Mouse (Mus musculus): ENCODE measurements at regions not wholly inside any gene's neighbourhood (a gene's known extent, or its start where the extent isn't known, plus 50 kb on each side); places are given as distances from the start of the nearest gene placed in this dataset.

- H3K27me3 ChIP-seq (replicated peaks; ENCODE audit: control insufficient read depth, insufficient read depth, low read length), result no peaks in the 10 kb centered on the region
- no peak overlapping the region for H3K4me3 ChIP-seq (ENCODE audit: insufficient read depth, low read depth, low read length)
- 32% methylated on average over 6 of the region's 6 CpGs for WGBS
- H3K4me1 ChIP-seq (ENCODE audit: control insufficient read depth, insufficient read depth, low read length), result no peaks in the 10 kb centered on the region
- H3K36me3 ChIP-seq (ENCODE audit: control insufficient read depth, insufficient read depth, low read length), result no peaks in the 10 kb centered on the region
- TF ChIP-seq POLR2A (IDR thresholded peaks at IDR 0.05; ENCODE audit: low read depth, low read length) (no peak), CTCF (conservative IDR thresholded peaks at IDR 0.05; ENCODE audit: insufficient read depth, insufficient read length, low read depth, low read length) (no peak)
- no peak overlapping the region for H3K27ac ChIP-seq (ENCODE audit: insufficient read depth, low read depth, low read length)
- DNase-seq, result no peak
These were observed 106.2 kb downstream of the Atp6ap1l start for GRCm38 (mm10) chr13:90798791-90799542.

DNA sequence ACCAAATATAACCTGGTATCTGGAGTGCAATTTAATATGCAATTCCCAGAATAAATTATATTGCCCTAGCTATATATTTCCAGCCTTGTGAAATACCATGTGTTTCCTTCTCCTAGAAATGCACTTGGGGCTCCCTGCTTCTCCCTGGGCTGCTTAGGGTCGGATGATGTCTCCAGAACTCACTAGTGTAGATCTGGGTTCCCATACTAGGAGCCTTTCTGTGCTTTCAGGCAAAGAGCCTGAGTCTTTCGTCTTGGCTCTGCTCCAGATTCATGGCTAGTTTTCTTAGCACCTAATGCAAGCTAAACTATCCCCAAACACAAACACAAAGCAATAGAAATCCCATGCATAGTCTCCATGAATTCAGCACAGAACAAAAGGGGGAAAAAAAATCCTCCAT lies 106.8 kb downstream of the Atp6ap1l start:
- Histone ChIP-seq H3K27me3 (replicated peaks; ENCODE audit: control insufficient read depth, insufficient read depth, low read length) (no peaks in the 10 kb centered on the region), H3K36me3 (ENCODE audit: control insufficient read depth, insufficient read depth, low read length) (no peaks in the 10 kb centered on the region), H3K27ac (ENCODE audit: insufficient read depth, low read depth, low read length) (no peak overlapping the region), H3K4me3 (ENCODE audit: insufficient read depth, low read depth, low read length) (no peak overlapping the region), H3K4me1 (ENCODE audit: control insufficient read depth, insufficient read depth, low read length) (no peaks in the 10 kb centered on the region)
- no peak for TF ChIP-seq CTCF (conservative IDR thresholded peaks at IDR 0.05; ENCODE audit: insufficient read depth, insufficient read length, low read depth, low read length)
- no peak for TF ChIP-seq POLR2A (IDR thresholded peaks at IDR 0.05; ENCODE audit: low read depth, low read length)
- DNase-seq, result no peak
- 66% methylated on average over 2 of the region's 2 CpGs for WGBS

- DNase-seq, result no peak
- Histone ChIP-seq H3K27ac (ENCODE audit: insufficient read depth, low read depth, low read length) (no peak overlapping the region), H3K4me3 (ENCODE audit: insufficient read depth, low read depth, low read length) (no peak overlapping the region), H3K36me3 (ENCODE audit: control insufficient read depth, insufficient read depth, low read length) (no peaks in the 10 kb centered on the region), H3K27me3 (replicated peaks; ENCODE audit: control insufficient read depth, insufficient read depth, low read length) (no peaks in the 10 kb centered on the region), H3K4me1 (ENCODE audit: control insufficient read depth, insufficient read depth, low read length) (no peaks in the 10 kb centered on the region)
- WGBS, result 75% methylated on average over 3 of the region's 3 CpGs
- TF ChIP-seq POLR2A (IDR thresholded peaks at IDR 0.05; ENCODE audit: low read depth, low read length), result no peak
- no peak for TF ChIP-seq CTCF (conservative IDR thresholded peaks at IDR 0.05; ENCODE audit: insufficient read depth, insufficient read length, low read depth, low read length)
These were observed 107.9 kb downstream of the Atp6ap1l start for GRCm38 (mm10) chr13:90797209-90797608.

GRCm38 (mm10) chr13:90796809-90797208 lies 108.3 kb downstream of the Atp6ap1l start:
- H3K36me3 ChIP-seq (ENCODE audit: control insufficient read depth, insufficient read depth, low read length), result no peaks in the 10 kb centered on the region
- DNase-seq, result no peak
- no peaks in the 10 kb centered on the region for H3K4me1 ChIP-seq (ENCODE audit: control insufficient read depth, insufficient read depth, low read length)
- 98% methylated on average over 4 of the region's 4 CpGs for WGBS
- H3K27ac ChIP-seq (ENCODE audit: insufficient read depth, low read depth, low read length), result no peak overlapping the region
- no peaks in the 10 kb centered on the region for H3K27me3 ChIP-seq (replicated peaks; ENCODE audit: control insufficient read depth, insufficient read depth, low read length)
- TF ChIP-seq POLR2A (IDR thresholded peaks at IDR 0.05; ENCODE audit: low read depth, low read length), result no peak
- no peak for TF ChIP-seq CTCF (conservative IDR thresholded peaks at IDR 0.05; ENCODE audit: insufficient read depth, insufficient read length, low read depth, low read length)
- H3K4me3 ChIP-seq (ENCODE audit: insufficient read depth, low read depth, low read length), result no peak overlapping the region

GRCm38 (mm10) chr13:90782435-90782834 lies 122.7 kb downstream of the Atp6ap1l start:
- DNase-seq, result no peak
- no peaks in the 10 kb centered on the region for H3K36me3 ChIP-seq (ENCODE audit: control insufficient read depth, insufficient read depth, low read length)
- TF ChIP-seq POLR2A (IDR thresholded peaks at IDR 0.05; ENCODE audit: low read depth, low read length), result no peak
- no peak for TF ChIP-seq CTCF (conservative IDR thresholded peaks at IDR 0.05; ENCODE audit: insufficient read depth, insufficient read length, low read depth, low read length)
- no peak overlapping the region for H3K4me3 ChIP-seq (ENCODE audit: insufficient read depth, low read depth, low read length)
- no peaks in the 10 kb centered on the region for H3K4me1 ChIP-seq (ENCODE audit: control insufficient read depth, insufficient read depth, low read length)
- no peaks in the 10 kb centered on the region; the same call in 1 of the 2 replicates for H3K27me3 ChIP-seq (replicated peaks; ENCODE audit: control insufficient read depth, insufficient read depth, low read length)
- WGBS, result 80% methylated on average over 1 of the region's 1 CpGs
- no peak overlapping the region for H3K27ac ChIP-seq (ENCODE audit: insufficient read depth, low read depth, low read length)

DNA sequence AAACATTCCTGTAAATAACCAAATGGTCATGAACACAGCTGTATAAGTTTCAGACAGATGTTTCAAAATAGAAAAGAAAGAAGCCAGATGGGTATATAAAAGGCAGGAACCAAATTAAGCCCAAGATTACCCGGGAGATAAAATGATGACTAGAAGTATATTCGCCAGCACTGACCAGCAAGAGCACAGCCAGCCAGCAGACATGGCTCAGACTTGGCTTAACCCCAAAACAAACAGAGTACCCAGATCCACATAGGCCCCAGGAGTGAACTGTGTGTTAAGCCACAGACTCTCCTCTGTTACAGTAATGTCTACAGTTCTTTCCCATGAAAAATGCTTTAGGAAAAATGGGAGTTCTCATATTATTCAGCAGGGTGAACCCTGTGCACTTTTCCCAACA lies 123.2 kb downstream of the Atp6ap1l start:
- no peaks in the 10 kb centered on the region for H3K4me1 ChIP-seq (ENCODE audit: control insufficient read depth, insufficient read depth, low read length)
- DNase-seq, result peak; percentile 4
- H3K27ac ChIP-seq (ENCODE audit: insufficient read depth, low read depth, low read length), result no peak overlapping the region
- TF ChIP-seq POLR2A (IDR thresholded peaks at IDR 0.05; ENCODE audit: low read depth, low read length) (no peak), CTCF (conservative IDR thresholded peaks at IDR 0.05; ENCODE audit: insufficient read depth, insufficient read length, low read depth, low read length) (no peak)
- H3K36me3 ChIP-seq (ENCODE audit: control insufficient read depth, insufficient read depth, low read length), result no peaks in the 10 kb centered on the region
- no peaks in the 10 kb centered on the region; the same call in 1 of the 2 replicates for H3K27me3 ChIP-seq (replicated peaks; ENCODE audit: control insufficient read depth, insufficient read depth, low read length)
- WGBS, result 62% methylated on average over 2 of the region's 2 CpGs
- no peak overlapping the region for H3K4me3 ChIP-seq (ENCODE audit: insufficient read depth, low read depth, low read length)

- Histone ChIP-seq H3K27me3 (replicated peaks; ENCODE audit: control insufficient read depth, insufficient read depth, low read length) (no peaks in the 10 kb centered on the region), H3K27ac (ENCODE audit: insufficient read depth, low read depth, low read length) (no peak overlapping the region), H3K4me1 (ENCODE audit: control insufficient read depth, insufficient read depth, low read length) (no peaks in the 10 kb centered on the region), H3K36me3 (ENCODE audit: control insufficient read depth, insufficient read depth, low read length) (no peaks in the 10 kb centered on the region), H3K4me3 (ENCODE audit: insufficient read depth, low read depth, low read length) (no peak overlapping the region)
- no peak for DNase-seq
- WGBS, result 61% methylated on average over 4 of the region's 4 CpGs
- TF ChIP-seq CTCF (conservative IDR thresholded peaks at IDR 0.05; ENCODE audit: insufficient read depth, insufficient read length, low read depth, low read length), result no peak
- no peak for TF ChIP-seq POLR2A (IDR thresholded peaks at IDR 0.05; ENCODE audit: low read depth, low read length)
These were observed 127.2 kb downstream of the Atp6ap1l start for GRCm38 (mm10) chr13:90777952-90778298.

All from kidney, adult 2 months (tissue).